Mouse (Mus musculus) embryo, embryonic 10 days (tissue): Measurements from ENCODE around the gene Tbx5.

Source experiments
- DNase-seq: peaks from one replicate; pipeline ENCODE4 v3.0.0-alpha.2; 2015; ENCODE audit warnings: low spot score

Tbx5 gene

DNA sequence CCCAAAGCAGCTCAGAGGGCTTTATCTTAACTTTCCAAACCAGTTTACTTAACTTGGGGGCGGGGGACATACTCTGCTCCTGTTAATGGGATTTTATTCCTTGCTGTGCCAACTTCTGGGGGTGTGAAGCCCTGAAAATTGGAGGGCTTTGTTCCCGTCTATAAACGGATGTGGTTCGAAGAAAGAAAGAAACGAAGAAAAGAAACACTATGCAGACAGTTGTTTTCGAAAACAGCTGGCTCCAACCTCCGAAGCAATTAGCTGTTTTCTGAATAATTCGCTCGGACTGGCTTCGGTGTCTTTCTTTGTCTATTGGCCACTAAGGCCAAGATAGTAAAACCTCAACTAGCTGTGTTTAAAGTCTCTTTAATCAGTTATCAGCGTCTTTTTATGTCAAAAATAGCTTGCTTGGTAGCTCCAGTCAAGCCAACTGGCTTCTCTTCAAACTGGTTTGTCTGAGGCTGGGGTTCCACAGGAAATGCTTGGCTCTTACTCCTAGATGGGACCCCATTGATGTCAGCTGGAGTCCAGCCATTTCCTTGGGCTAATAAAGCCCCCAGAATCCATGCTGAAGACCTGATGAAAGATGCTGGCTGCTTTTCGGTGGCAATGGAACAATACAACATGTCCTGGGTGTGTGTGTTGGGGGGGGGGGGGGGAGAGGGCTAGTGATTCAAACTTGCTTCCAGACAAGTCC is 21.3 kb upstream of the Tbx5 start:
- no peak for DNase-seq

GRCm38 (mm10) chr5:119815247-119815646 is 17.2 kb upstream of the Tbx5 start:
- no peak for DNase-seq

DNA sequence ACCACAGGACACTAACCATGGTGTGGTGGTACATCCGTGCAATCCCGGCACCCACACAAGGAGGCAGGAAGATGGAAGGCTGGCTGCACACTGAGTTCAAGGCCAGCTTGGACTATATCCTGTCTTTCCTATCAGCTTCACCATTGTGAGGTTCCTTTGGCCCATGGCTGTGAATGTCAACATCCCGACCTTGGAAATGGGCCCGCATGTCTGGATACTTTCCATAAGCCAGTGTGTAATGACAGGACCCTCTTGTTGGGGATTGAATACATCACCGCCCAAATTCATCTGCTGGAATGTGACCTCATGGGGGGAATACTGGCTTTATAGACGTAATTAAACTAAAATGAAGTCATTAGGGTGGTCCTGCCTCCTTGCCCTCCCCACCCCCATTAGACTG is 12.0 kb upstream of the Tbx5 start:
- no peak for DNase-seq

DNA sequence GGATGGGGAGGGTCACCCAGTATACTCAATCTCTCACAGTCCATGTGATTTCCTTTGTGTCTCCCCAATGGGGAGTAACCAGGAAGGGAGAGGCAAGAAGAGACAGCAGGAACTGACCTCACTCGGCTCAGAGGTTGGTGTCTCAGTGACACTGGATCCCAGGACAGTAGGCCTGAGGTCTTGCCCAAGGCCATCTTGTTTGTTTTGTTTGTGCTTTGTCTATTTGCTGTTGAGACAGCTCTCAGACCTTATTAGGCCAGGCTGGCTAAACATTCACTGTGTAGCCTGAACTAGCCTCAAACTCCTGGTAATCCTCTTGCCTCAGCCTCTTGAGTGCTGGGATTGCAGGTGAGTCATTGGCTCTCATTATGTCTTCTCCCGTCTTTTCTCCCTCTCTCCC is 11.0 kb upstream of the Tbx5 start:
- no peak for DNase-seq

DNA sequence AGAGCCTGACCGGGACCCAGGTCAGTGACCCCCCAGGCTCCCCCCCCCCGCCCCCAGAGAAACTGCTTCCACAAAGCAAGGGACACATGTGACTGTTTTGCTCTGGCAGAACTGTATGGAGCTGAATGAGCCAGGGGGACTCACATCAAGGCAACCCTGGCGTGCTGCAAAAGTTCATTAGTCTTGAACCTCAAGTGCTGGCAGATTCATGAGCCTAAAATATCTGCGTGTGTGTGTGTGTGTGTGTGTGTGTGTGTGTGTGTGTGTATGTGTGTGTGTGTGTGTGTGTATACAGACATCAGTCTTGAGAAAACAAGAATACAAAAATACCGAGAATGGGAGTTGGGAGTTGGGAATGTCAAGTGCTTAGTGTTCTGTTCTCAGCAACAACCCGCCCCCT is 5.1 kb upstream of the Tbx5 start:
- DNase-seq, result no peak

GRCm38 (mm10) chr5:119830611-119831010 is 1.9 kb upstream of the Tbx5 start:
- DNase-seq, result no peak

DNA sequence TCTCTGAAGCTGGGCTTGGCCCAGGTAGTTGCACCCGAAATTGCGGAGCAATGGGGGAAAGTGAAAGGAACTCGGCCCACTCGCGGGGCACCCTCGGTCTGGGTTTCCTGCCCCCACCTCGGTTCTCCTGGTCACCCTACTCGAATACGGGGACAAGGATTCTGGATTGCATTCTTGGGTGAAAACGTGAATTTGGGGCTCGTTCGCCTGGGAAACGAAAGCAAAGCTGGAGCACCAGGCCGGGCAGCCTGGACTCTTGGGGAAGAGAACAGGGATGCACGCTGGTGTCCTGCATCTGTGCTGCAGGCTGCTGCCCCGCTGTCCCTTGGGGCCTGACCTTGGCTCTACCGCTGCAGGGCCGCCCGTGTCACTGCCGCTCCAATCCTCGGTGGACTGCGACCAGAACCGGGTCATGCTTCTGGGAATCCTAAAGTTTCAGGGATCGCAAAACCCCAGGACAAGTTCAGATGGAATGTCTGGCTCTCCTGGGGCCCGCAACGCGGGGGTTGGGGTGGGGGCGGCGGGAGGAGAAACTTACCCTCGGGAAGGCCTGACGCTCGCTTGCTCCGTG is 1.2 kb upstream of the Tbx5 start:
- peak; percentile 40 for DNase-seq

DNA sequence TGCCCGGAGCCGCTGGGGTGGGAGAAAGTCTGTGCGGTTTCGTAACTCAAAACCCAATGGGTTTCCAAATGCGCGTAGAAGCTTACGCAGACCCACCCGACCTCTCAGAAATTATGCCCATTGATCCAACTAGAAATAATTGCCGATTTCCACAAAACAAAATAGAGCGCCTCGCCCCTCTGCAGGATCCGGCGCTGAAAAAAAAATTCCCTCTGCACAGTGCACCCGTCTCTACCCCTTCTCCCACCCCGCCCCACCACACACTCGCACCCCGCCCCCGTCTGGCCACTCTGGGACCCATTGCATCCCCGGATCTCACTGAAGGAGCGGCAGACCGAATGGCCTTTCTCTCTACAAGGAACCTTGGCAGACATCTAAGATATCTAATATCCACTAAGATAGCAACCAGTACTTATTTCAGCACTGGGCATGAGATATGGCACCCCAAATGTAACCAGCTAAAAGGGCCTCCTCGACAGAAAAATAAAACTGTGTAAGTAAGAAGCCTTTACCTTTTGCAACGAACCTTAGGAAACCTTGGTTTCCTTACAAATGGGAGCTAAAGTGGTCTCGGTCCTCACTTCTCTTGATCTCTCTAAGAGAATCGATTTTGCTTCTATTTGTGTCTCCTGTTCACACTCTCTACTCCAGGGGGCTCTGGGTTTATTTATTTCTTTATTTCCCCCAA is 533 bp upstream of the Tbx5 start:
- DNase-seq, result peak; percentile 22

DNA sequence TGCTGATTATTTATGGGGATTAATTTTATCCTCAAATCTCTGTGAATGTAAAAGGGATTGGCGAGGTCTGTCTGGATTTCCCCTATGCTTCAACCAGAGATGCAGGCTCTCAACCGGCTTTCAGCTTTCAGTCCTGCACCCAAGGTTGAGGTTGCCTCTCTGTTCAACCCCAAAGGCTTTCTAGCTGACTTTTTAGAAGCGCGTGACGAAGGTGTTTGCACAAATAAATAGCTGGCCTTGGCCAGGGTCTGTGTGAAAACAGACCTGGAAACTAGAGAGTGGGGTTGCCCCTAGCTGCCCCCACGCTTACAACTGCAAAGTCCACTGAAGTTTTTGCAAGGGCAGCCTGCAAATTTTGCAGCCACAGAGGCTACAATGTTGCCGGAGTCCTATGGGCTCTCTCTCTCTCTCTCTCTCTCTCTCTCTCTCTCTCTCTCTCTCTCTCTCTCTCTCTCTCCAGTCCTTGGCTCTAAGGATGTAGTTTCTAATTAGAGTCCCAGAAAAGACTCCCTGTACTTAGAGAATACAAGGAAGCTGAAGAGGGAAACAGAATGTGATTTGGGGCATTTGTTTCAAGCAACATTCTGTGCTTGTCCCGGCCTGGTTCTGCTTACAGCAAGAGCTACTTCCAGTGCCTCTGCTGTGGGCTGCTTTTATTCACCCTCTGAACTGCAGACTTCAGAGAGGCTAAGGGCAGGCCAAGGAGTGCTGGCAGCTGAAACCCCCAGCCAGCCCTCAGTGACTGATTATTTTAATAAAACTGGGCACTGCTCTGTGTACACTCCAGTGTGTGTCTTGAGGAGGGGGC is 959 bp downstream of the Tbx5 start:
- no peak for DNase-seq

DNA sequence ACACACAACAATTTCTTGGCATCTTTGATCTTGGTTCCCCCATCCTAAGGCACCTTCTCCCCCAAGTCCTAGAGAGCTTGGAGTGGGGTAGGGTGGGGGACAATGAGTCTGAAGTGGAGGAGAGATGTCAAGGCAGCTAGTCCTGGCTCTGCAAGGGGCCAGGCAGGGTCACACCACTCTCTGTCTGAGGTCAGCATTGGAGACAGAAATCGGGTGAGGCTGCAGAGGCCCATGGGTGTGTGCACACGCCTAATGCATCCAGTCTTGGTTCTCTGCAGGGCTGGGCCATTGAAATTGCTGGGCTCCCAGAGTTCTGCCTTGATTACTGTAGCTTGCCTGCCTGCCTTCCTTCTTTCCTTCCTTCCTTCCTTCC is 1.5 kb downstream of the Tbx5 start:
- peak; percentile 17 for DNase-seq

GRCm38 (mm10) chr5:119835053-119835867 is 2.8 kb downstream of the Tbx5 start:
- peak; percentile 48 for DNase-seq

GRCm38 (mm10) chr5:119835868-119836209 is 3.4 kb downstream of the Tbx5 start:
- peak; percentile 18 for DNase-seq

GRCm38 (mm10) chr5:119836618-119837305 is 4.3 kb downstream of the Tbx5 start:
- DNase-seq, result peak; percentile 62

DNA sequence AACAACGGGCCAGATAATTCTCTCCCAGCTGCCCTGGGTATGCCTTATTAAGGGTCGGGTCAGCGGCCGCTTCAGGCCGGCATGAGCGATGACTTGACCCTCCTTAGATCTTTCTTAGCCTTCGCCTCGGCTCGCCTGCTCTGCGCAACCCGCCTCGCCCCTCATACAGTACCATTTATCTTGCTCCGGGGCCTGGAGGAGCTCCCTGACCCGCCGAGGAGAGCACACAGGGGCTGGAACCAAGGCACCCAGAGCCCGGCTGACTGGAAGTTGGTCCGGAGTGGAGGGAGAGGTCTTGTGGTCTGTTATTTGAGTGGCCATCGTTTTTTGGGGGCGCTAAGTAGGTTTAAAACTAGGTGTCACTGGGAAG is 4.8 kb downstream of the Tbx5 start:
- DNase-seq, result peak; percentile 72

DNA sequence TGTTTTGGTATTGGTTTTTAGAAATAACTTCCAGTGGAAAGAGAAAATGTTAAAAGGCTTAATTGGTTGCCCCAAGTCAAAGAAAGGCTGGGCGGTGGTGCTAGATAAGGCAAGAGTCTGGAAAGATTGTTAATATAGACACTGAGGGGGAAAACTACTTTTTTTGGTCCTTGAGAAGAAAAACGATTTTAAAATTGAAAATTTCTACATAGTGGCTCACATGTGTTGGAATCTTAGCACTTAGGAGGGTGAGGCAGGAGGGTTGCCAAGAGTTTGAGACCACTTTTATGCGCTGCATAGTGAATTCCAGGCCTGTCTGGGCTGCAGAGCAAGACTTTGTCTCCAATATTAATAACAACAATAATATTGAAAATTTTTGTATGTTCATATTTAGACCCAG is 5.4 kb downstream of the Tbx5 start:
- no peak for DNase-seq

GRCm38 (mm10) chr5:119838441-119838840 is 6.0 kb downstream of the Tbx5 start:
- DNase-seq, result no peak

- DNase-seq, result peak; percentile 28
These were observed 6.7 kb downstream of the Tbx5 start for GRCm38 (mm10) chr5:119839156-119839555.

- DNase-seq, result peak; percentile 31
These were observed 7.3 kb downstream of the Tbx5 start for GRCm38 (mm10) chr5:119839616-119840368.

GRCm38 (mm10) chr5:119840404-119840803 is 7.9 kb downstream of the Tbx5 start:
- DNase-seq, result peak; percentile 71

- DNase-seq, result no peak
These were observed 9.4 kb downstream of the Tbx5 start for GRCm38 (mm10) chr5:119841634-119842420.
